31 mouse cellular contexts compared by ENCODE assay signal in genomic region chr8:90932934-90933333, GRCm38 (mm10).
DNase-seq lines count a peak whose midpoint lies in the region; ATAC-seq and TF ChIP-seq lines count a peak whose summit lies in the region.
"Had no signal": no experiment of that assay in that cellular context is flagged by ENCODE, and none has a peak within 500 bp of the region (broad histone marks: within the 10 kb centered on the region; RNA-seq: fewer than 3 reads in every experiment).

No protein-coding gene starts in this region.

- no peak overlapping the region for H3K4me2 ChIP-seq in lung, embryonic 14.5 days
- no peak overlapping the region for H3K4me2 ChIP-seq in stomach, postnatal 0 days (replicated peaks; ENCODE audit: low read depth)
- H3K4me2 ChIP-seq: embryonic facial prominence, embryonic 13.5 days; forebrain, embryonic 15.5 days; heart, embryonic 12.5 days; kidney, embryonic 15.5 days; limb, embryonic 15.5 days; midbrain, embryonic 15.5 days had no signal

- H3K27me3 ChIP-seq in lung, embryonic 14.5 days (ENCODE audit: insufficient read depth, low read length): no peaks in the 10 kb centered on the region
- no peaks in the 10 kb centered on the region for H3K27me3 ChIP-seq in stomach, postnatal 0 days (ENCODE audit: control insufficient read depth, insufficient read depth, low read length)
- H3K27me3 ChIP-seq: embryonic facial prominence, embryonic 13.5 days; forebrain, embryonic 15.5 days; heart, embryonic 12.5 days; kidney, embryonic 15.5 days; limb, embryonic 15.5 days; midbrain, embryonic 15.5 days had no signal

- H3K9me3 ChIP-seq in lung, embryonic 14.5 days (ENCODE audit: low read depth, low read length): no peaks in the 10 kb centered on the region
- H3K9me3 ChIP-seq in stomach, postnatal 0 days (ENCODE audit: control insufficient read depth, low read length): no peaks in the 10 kb centered on the region
- H3K9me3 ChIP-seq: embryonic facial prominence, embryonic 13.5 days; forebrain, embryonic 10.5 days; forebrain, embryonic 15.5 days; heart, embryonic 12.5 days; kidney, embryonic 15.5 days; limb, embryonic 10.5 days; limb, embryonic 15.5 days; midbrain, embryonic 10.5 days; midbrain, embryonic 15.5 days had no signal

- peak; percentile 7 for DNase-seq in lung, embryonic 14.5 days
- DNase-seq in lung, postnatal 10 days: no peak
- no peak for DNase-seq in stomach, postnatal 0 days (ENCODE audit: low spot score)
- no peak for DNase-seq in Muller cell, postnatal 12 days (ENCODE audit: inconsistent ontology term)
- DNase-seq: adrenal gland, adult 2 months; adrenal gland, postnatal 36 days; cerebellum, adult 8-10 months; cerebellum, postnatal 25 days; gastrocnemius, postnatal 25 days; heart, postnatal 4 days; kidney, adult 18-20 months; kidney, postnatal 36 days; lung, adult 2 months; lung, postnatal 36 days had no signal

- no peak; the same call in 1 of the 2 replicates for ATAC-seq in lung, embryonic 14.5 days (ENCODE audit: insufficient read depth)
- ATAC-seq in common myeloid progenitor, adult 5-6 weeks (replicated peaks; ENCODE audit: low read depth, poor library complexity, severe bottlenecking): peak; percentile 86
- peak; percentile 53; the same call in 1 of the 2 replicates for ATAC-seq in stomach, postnatal 0 days (ENCODE audit: low FRiP score, low TSS enrichment)
- ATAC-seq in cerebellum, adult (ENCODE audit: insufficient number of reproducible peaks, low FRiP score, low TSS enrichment): no peak
- ATAC-seq: activated CD4-positive, CD25-positive, alpha-beta regulatory T cell, adult 4 months; CD4-positive, CD25-positive, alpha-beta regulatory T cell, adult 4 months; forebrain, embryonic 15.5 days; hindbrain, embryonic 16.5 days; midbrain, embryonic 15.5 days had no signal

- no peaks in the 10 kb centered on the region for H3K36me3 ChIP-seq in lung, embryonic 14.5 days (ENCODE audit: insufficient read depth)
- no peaks in the 10 kb centered on the region for H3K36me3 ChIP-seq in macrophage (ENCODE audit: inconsistent target)
- no peaks in the 10 kb centered on the region; the same call in 1 of the 2 replicates for H3K36me3 ChIP-seq in stomach, postnatal 0 days (ENCODE audit: control insufficient read depth, insufficient read depth, low read length)

- 37% methylated on average over 11 of the region's 11 CpGs for WGBS in lung, embryonic 14.5 days
- 5% methylated on average over 11 of the region's 11 CpGs for WGBS in macrophage (ENCODE audit: missing documents)
- 50% methylated on average over 11 of the region's 11 CpGs for WGBS in stomach, postnatal 0 days

- H3K4me3 ChIP-seq in lung, embryonic 14.5 days (ENCODE audit: low read depth, low read length): no peak overlapping the region
- no peak overlapping the region for H3K4me3 ChIP-seq in macrophage (ENCODE audit: inconsistent target)
- H3K4me3 ChIP-seq in stomach, postnatal 0 days (ENCODE audit: low read depth, low read length): no peak overlapping the region
- H3K4me3 ChIP-seq: embryonic facial prominence, embryonic 13.5 days; forebrain, embryonic 10.5 days; forebrain, embryonic 15.5 days; heart, embryonic 12.5 days; kidney, embryonic 15.5 days; layer of hippocampus, adult 2 months; limb, embryonic 10.5 days; limb, embryonic 15.5 days; midbrain, embryonic 10.5 days; midbrain, embryonic 15.5 days; myocyte had no signal

- TF ChIP-seq EP300 in stomach, postnatal 0 days (optimal IDR thresholded peaks at IDR 0.05): no peak

- H3K4me1 ChIP-seq in lung, embryonic 14.5 days (ENCODE audit: insufficient read depth): no peaks in the 10 kb centered on the region
- H3K4me1 ChIP-seq in stomach, postnatal 0 days (replicated peaks; ENCODE audit: control insufficient read depth, insufficient read depth): no peaks in the 10 kb centered on the region
- H3K4me1 ChIP-seq: embryonic facial prominence, embryonic 13.5 days; forebrain, embryonic 15.5 days; heart, embryonic 12.5 days; kidney, embryonic 15.5 days; limb, embryonic 15.5 days; midbrain, embryonic 15.5 days had no signal

- no peak overlapping the region for H3K9ac ChIP-seq in lung, embryonic 14.5 days
- no peak overlapping the region for H3K9ac ChIP-seq in stomach, postnatal 0 days (ENCODE audit: low read length)
- H3K9ac ChIP-seq: embryonic facial prominence, embryonic 13.5 days; forebrain, embryonic 15.5 days; heart, embryonic 12.5 days; kidney, embryonic 15.5 days; limb, embryonic 15.5 days; midbrain, embryonic 15.5 days had no signal

- H3K79me2 ChIP-seq in macrophage (ENCODE audit: inconsistent target): peaks cover 40% of the 10 kb centered on the region; the same call in 1 of the 2 replicates

- no peak for TF ChIP-seq CTCF in lung, embryonic 14.5 days (IDR thresholded peaks at IDR 0.05; ENCODE audit: low read depth)
- no peak for TF ChIP-seq CTCF in stomach, postnatal 0 days (IDR thresholded peaks at IDR 0.05; ENCODE audit: low read depth)

- no peak overlapping the region for H3K27ac ChIP-seq in lung, embryonic 14.5 days (ENCODE audit: low read depth)
- peak overlapping the region; percentile 35 for H3K27ac ChIP-seq in macrophage
- H3K27ac ChIP-seq in stomach, postnatal 0 days (replicated peaks): no peak overlapping the region
- H3K27ac ChIP-seq: embryonic facial prominence, embryonic 13.5 days; forebrain, embryonic 10.5 days; forebrain, embryonic 15.5 days; kidney, embryonic 15.5 days; layer of hippocampus, adult 2 months; limb, embryonic 10.5 days; limb, embryonic 15.5 days; midbrain, embryonic 10.5 days; midbrain, embryonic 15.5 days had no signal

Comparison
In these comparisons a context has a peak if more than half of its experiments do, and no peak if none do; other contexts are left out.
1. ATAC-seq: peak in common myeloid progenitor, adult 5-6 weeks (single experiment) and stomach, postnatal 0 days (single experiment); none in lung, embryonic 14.5 days (single experiment) and cerebellum, adult (single experiment).